Mouse (Mus musculus): ENCODE results near the gene Plcl2. TPM values are rescaled to one million over a fixed set of nuclear protein-coding genes. Genes with fewer than 3 reads are reported as not detected.

Plcl2 gene
- polyA plus RNA-seq, 1 experiment: 11.4 TPM

DNA sequence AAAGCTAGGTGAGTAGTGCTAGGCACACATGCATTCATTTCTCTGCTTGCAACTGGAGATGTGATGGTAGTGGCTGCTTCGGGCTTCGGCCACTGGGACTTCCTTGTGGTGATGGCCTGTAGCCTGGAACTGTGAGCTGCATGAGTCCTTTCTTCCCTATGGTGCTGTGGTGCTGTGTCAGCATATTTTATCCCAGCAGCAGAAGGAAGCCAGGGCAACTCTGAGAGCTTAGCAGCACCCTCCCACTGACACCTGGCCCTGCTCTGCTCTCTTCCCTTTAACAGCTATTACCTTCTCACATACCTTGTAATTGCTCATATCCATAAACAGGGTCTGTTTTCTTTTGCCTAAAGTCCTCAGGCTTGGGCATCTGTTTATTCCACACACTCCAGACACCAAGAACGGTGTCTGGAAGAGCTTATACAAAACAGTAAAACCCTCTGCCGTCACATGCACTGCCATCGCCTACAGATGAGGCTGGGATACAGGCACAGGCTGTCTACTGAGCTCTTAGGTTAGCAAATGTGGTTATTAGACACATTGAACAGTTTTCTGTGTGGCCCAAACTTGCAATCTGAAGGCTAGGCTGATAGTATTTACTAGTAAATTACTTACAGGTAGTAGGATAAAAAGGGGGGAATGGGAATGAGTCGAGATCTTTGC, 139.7 kb downstream of the Plcl2 start:
- Histone ChIP-seq H3K36me3 (ENCODE audit: control insufficient read depth, insufficient read depth, low read length) (no peaks in the 10 kb centered on the region; the same call in 1 of the 2 replicates), H3K27ac (ENCODE audit: control insufficient read depth, insufficient read depth, low read length) (no peak overlapping the region), H3K4me3 (ENCODE audit: control insufficient read depth, insufficient read depth, low read length) (no peak overlapping the region), H3K27me3 (ENCODE audit: control insufficient read depth, insufficient read depth, low read length) (no peaks in the 10 kb centered on the region), H3K4me1 (replicated peaks; ENCODE audit: control insufficient read depth, insufficient read depth, low read length) (no peaks in the 10 kb centered on the region)
- 97% methylated on average over 6 of the region's 6 CpGs for WGBS
- no peak for DNase-seq
- no peak for TF ChIP-seq POLR2A (IDR thresholded peaks at IDR 0.05; ENCODE audit: control insufficient read depth, extremely low read depth, insufficient read depth, low read length, poor library complexity)
- no peak for TF ChIP-seq CTCF (IDR thresholded peaks at IDR 0.05; ENCODE audit: borderline replicate concordance, control insufficient read depth, extremely low read depth, insufficient read depth, low read length, poor library complexity)

DNA sequence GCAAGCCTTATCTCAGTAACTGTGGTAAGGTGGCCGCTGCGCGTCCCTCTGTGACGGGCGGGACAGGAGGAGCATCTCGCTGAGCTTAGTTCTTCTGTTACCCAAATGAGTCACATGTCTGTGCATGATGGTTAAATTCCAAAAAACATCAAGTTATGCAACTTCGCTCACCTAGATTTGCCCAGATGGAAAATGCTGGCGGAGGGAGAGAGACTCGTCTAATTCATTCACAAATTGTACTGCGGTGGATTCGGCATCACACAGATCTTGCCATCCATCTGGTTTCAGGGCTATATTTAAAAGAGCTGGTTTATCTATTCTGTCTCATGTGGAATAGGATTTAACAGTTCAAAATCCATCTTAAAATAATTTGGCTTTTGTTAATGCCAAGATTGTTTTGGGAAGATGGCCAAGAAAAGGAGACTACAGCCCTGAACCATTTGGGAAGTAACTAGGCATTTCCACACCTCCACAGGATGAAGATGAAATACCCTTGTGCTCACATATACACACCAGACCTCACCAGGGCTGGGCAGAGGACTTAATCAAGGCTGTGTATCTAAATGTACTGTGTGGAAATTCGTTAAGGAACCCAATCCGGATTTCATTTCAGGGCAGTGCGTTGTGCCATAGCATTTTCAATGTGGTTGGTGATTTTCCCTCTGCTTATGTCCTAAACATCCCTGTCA, 141.5 kb downstream of the Plcl2 start:
- H3K4me3 ChIP-seq (ENCODE audit: control insufficient read depth, insufficient read depth, low read length): no peak overlapping the region
- no peak for DNase-seq
- no peaks in the 10 kb centered on the region for H3K27me3 ChIP-seq (ENCODE audit: control insufficient read depth, insufficient read depth, low read length)
- TF ChIP-seq POLR2A (IDR thresholded peaks at IDR 0.05; ENCODE audit: control insufficient read depth, extremely low read depth, insufficient read depth, low read length, poor library complexity): no peak
- no peak for TF ChIP-seq CTCF (IDR thresholded peaks at IDR 0.05; ENCODE audit: borderline replicate concordance, control insufficient read depth, extremely low read depth, insufficient read depth, low read length, poor library complexity)
- no peaks in the 10 kb centered on the region for H3K4me1 ChIP-seq (replicated peaks; ENCODE audit: control insufficient read depth, insufficient read depth, low read length)
- H3K36me3 ChIP-seq (ENCODE audit: control insufficient read depth, insufficient read depth, low read length): no peaks in the 10 kb centered on the region; the same call in 1 of the 2 replicates
- H3K27ac ChIP-seq (ENCODE audit: control insufficient read depth, insufficient read depth, low read length): no peak overlapping the region
- 97% methylated on average over 14 of the region's 14 CpGs for WGBS

DNA sequence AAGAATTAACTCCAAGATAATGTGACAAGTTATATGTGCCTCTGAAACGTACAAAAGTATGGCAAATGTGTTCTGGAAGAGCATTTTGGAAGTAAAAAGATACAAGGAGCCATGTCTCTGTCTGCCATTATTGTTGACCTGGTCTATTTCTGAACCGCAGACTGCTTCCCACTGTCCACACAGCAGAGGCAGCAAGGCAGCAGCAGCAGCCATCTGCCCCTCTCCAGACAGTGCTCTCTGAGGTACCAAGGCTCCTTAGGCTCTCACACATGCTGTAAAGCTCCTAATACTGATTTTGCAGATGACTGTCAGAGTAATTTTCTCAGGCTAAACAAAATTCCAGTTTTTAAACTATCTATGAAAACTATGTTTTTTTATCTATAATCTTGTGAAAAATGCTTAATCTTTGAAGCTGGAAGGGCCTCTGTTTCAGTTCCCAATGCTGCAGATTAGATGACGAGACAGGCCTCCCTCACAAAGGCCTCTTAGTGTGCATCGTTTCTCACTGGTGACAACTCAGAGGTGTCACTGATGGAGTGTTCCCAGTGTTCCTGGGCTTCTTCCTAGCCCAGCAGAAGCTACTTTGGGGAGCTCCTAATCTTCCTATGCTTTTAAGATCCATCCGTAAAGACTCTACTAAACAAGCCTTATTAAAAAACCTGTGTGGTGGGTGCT, 145.7 kb downstream of the Plcl2 start:
- no peaks in the 10 kb centered on the region for H3K36me3 ChIP-seq (ENCODE audit: control insufficient read depth, insufficient read depth, low read length)
- TF ChIP-seq POLR2A (IDR thresholded peaks at IDR 0.05; ENCODE audit: control insufficient read depth, extremely low read depth, insufficient read depth, low read length, poor library complexity) (no peak), CTCF (IDR thresholded peaks at IDR 0.05; ENCODE audit: borderline replicate concordance, control insufficient read depth, extremely low read depth, insufficient read depth, low read length, poor library complexity) (no peak)
- H3K27me3 ChIP-seq (ENCODE audit: control insufficient read depth, insufficient read depth, low read length): no peaks in the 10 kb centered on the region
- H3K27ac ChIP-seq (ENCODE audit: control insufficient read depth, insufficient read depth, low read length): no peak overlapping the region
- H3K4me3 ChIP-seq (ENCODE audit: control insufficient read depth, insufficient read depth, low read length): no peak overlapping the region
- no peaks in the 10 kb centered on the region for H3K4me1 ChIP-seq (replicated peaks; ENCODE audit: control insufficient read depth, insufficient read depth, low read length)
- DNase-seq: no peak
- 97% methylated on average over 5 of the region's 5 CpGs for WGBS

DNA sequence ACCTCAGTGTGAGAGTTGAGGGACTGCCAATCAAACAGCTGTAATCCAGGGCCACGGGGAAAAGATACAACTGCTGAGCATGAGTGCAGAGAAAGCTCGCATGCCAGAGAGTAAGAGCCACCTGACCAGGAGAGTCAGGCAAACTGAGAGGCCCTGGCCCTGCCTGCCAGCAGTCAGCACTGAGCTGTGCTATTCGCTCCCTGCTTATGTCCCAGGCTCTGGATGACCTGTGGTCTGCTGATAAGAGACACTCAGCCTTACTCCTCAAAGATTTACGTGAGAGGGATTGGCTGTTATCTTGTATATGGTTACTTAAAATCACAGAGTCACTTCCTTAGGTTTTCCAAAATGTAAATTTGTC, 146.2 kb downstream of the Plcl2 start:
- no peak for DNase-seq
- Histone ChIP-seq H3K4me3 (ENCODE audit: control insufficient read depth, insufficient read depth, low read length) (no peak overlapping the region), H3K4me1 (replicated peaks; ENCODE audit: control insufficient read depth, insufficient read depth, low read length) (no peaks in the 10 kb centered on the region), H3K27ac (ENCODE audit: control insufficient read depth, insufficient read depth, low read length) (no peak overlapping the region), H3K36me3 (ENCODE audit: control insufficient read depth, insufficient read depth, low read length) (no peaks in the 10 kb centered on the region), H3K27me3 (ENCODE audit: control insufficient read depth, insufficient read depth, low read length) (no peaks in the 10 kb centered on the region)
- TF ChIP-seq CTCF (IDR thresholded peaks at IDR 0.05; ENCODE audit: borderline replicate concordance, control insufficient read depth, extremely low read depth, insufficient read depth, low read length, poor library complexity) (no peak), POLR2A (IDR thresholded peaks at IDR 0.05; ENCODE audit: control insufficient read depth, extremely low read depth, insufficient read depth, low read length, poor library complexity) (no peak)
- whole genome bisulfite sequencing: 88% methylated on average over 4 of the region's 4 CpGs

DNA sequence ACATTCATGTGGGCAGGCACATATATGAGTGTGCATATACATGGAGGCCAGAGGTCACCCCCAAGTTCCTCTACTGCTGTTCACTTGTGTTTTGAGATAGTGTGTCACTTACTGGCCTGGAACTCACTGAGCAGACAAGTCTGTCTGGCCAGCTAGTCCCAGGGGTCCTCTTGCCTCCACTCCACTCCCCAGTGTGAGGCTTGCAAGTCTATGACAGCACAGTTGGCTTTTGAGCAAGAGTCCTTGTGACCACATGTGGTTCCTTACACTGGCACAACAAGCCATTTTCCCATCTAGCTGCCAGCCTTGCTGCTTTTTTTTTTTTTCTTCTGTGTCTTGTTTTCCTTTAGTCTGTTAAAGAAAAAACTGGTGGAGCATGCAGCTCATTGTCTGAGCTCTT, 148.1 kb downstream of the Plcl2 start:
- Histone ChIP-seq H3K36me3 (ENCODE audit: control insufficient read depth, insufficient read depth, low read length) (no peaks in the 10 kb centered on the region), H3K27ac (ENCODE audit: control insufficient read depth, insufficient read depth, low read length) (no peak overlapping the region), H3K4me1 (replicated peaks; ENCODE audit: control insufficient read depth, insufficient read depth, low read length) (no peaks in the 10 kb centered on the region), H3K4me3 (ENCODE audit: control insufficient read depth, insufficient read depth, low read length) (no peak overlapping the region), H3K27me3 (ENCODE audit: control insufficient read depth, insufficient read depth, low read length) (no peaks in the 10 kb centered on the region)
- TF ChIP-seq POLR2A (IDR thresholded peaks at IDR 0.05; ENCODE audit: control insufficient read depth, extremely low read depth, insufficient read depth, low read length, poor library complexity): no peak
- DNase-seq: no peak

DNA sequence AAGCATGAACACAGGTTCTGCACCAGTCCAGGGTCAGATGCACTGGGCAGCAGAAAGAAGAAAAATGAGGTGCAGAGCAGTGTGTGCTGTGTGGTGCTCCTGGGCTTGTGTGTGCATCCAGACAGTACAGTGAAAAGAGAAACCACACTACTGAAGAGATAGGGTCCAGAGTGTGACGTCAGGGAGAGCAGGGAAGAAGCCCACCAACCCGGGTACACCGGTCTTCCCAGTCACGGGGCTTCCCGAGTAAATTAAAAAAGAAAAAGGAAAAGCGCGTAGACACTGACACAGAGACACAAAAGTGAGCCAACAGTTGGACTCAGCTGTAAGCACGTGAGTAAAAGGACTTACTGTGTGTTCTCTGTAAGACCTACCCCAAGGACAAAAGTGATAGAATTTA, 149.7 kb downstream of the Plcl2 start:
- Histone ChIP-seq H3K27me3 (ENCODE audit: control insufficient read depth, insufficient read depth, low read length) (no peaks in the 10 kb centered on the region), H3K4me3 (ENCODE audit: control insufficient read depth, insufficient read depth, low read length) (no peak overlapping the region), H3K27ac (ENCODE audit: control insufficient read depth, insufficient read depth, low read length) (no peak overlapping the region; the same call in 1 of the 2 replicates), H3K4me1 (replicated peaks; ENCODE audit: control insufficient read depth, insufficient read depth, low read length) (no peaks in the 10 kb centered on the region), H3K36me3 (ENCODE audit: control insufficient read depth, insufficient read depth, low read length) (no peaks in the 10 kb centered on the region)
- WGBS: 96% methylated on average over 8 of the region's 8 CpGs
- no peak for TF ChIP-seq CTCF (IDR thresholded peaks at IDR 0.05; ENCODE audit: borderline replicate concordance, control insufficient read depth, extremely low read depth, insufficient read depth, low read length, poor library complexity)
- no peak for TF ChIP-seq POLR2A (IDR thresholded peaks at IDR 0.05; ENCODE audit: control insufficient read depth, extremely low read depth, insufficient read depth, low read length, poor library complexity)
- DNase-seq: no peak
